Mouse (Mus musculus) neural tube, embryonic 11.5 days (tissue): ENCODE results near the gene Scamp4. TPM values are rescaled to one million over a fixed set of nuclear protein-coding genes. Genes with fewer than 3 reads are reported as not detected.
A peak's percentile ranks its signal among the peaks of the same experiment; 100 is the strongest.

Source experiments
- ATAC-seq: fragments of 200-750 bp; cut with Nextera tagmentation; 2 replicates; pipeline ENCODE4 v1.8.0; 2017; ENCODE audit warnings: moderate number of reproducible peaks, mild to moderate bottlenecking, moderate TSS enrichment, moderate library complexity; ENCODE audit not compliant: insufficient read depth, low FRiP score, low TSS enrichment
- DNase-seq: peaks from one replicate; pipeline ENCODE4 v3.0.0-alpha.2; 2015; ENCODE audit warnings: low spot score
- H3K27ac ChIP-seq: fragments of 300-500 bp; sonication (generic); 2 replicates; pipeline ENCODE4 v1.5.1; 2014; ENCODE audit warnings: low read depth, mild to moderate bottlenecking, low read length
- H3K27me3 ChIP-seq: fragments of 300-500 bp; sonication (generic); 2 replicates; pipeline ENCODE4 v1.6.1; 2014; ENCODE audit warnings: mild to moderate bottlenecking, low read length, mixed read lengths; ENCODE audit not compliant: control insufficient read depth, insufficient read depth
- H3K36me3 ChIP-seq: fragments of 300-500 bp; sonication (generic); 2 replicates; pipeline ENCODE4 v1.6.1; 2014; ENCODE audit warnings: mild to moderate bottlenecking, low read length, moderate library complexity, mixed read lengths; ENCODE audit not compliant: control insufficient read depth, insufficient read depth
- H3K4me1 ChIP-seq: fragments of 300-500 bp; sonication (generic); 2 replicates; pipeline ENCODE4 v1.6.1; 2014; ENCODE audit warnings: low read length, mixed read lengths; ENCODE audit not compliant: control insufficient read depth, insufficient read depth
- H3K4me2 ChIP-seq: fragments of 300-500 bp; sonication (generic); 2 replicates; pipeline ENCODE4 v1.6.1; 2014; ENCODE audit warnings: low read depth, mild to moderate bottlenecking, moderate library complexity
- H3K4me3 ChIP-seq: fragments of 300-500 bp; sonication (generic); 2 replicates; pipeline ENCODE4 v1.5.1; 2014; ENCODE audit warnings: low read depth, low read length
- H3K9ac ChIP-seq: fragments of 300-500 bp; sonication (generic); 2 replicates; pipeline ENCODE4 v1.6.1; 2014; ENCODE audit warnings: mild to moderate bottlenecking, low read length
- H3K9me3 ChIP-seq: fragments of 300-500 bp; sonication (generic); 2 replicates; pipeline ENCODE4 v1.6.1; 2016; ENCODE audit warnings: low read length; ENCODE audit not compliant: control insufficient read depth
- WGBS: fragments of 180-500 bp; shearing (Covaris S2); extraction: QIAGEN DNeasy Blood & Tissue Kit; methylation state at CpG from one replicate; pipeline ENCODE4 v1.1.7; 2014; 5-methylcytosine and 5-hydroxymethylcytosine counted together
- polyA plus RNA-seq: library from polyadenylated mRNA; unstranded; fragments of >200 nt; fragmentation: Nextera tagmentation; extraction: Ambion mirVana; gene quantifications from 2 replicates; pipeline ENCODE4 v1.2.1, GENCODE M21; 2014

The Scamp4 gene
- polyA plus RNA-seq, 1 experiment from 2014 or later: 77.7 TPM

- Histone ChIP-seq H3K27me3 (no peaks in the 10 kb centered on the region), H3K36me3 (no peaks in the 10 kb centered on the region), H3K4me1 (peaks cover 25% of the 10 kb centered on the region), H3K9ac (no peak overlapping the region), H3K4me3 (no peak overlapping the region), H3K9me3 (no peaks in the 10 kb centered on the region), H3K27ac (no peak overlapping the region), H3K4me2 (no peak overlapping the region)
- 87% methylated on average over 29 of the region's 29 CpGs for WGBS
- DNase-seq (no peak), ATAC-seq (no peak)
These were observed 33.8 kb upstream of the Scamp4 start for GRCm38 (mm10) chr10:80568876-80569275.

- ATAC-seq (no peak), DNase-seq (peak; percentile 40)
- H3K36me3 ChIP-seq: no peaks in the 10 kb centered on the region
- no peak overlapping the region for H3K9ac ChIP-seq
- no peak overlapping the region for H3K27ac ChIP-seq
- H3K4me2 ChIP-seq: no peak overlapping the region
- H3K4me1 ChIP-seq: peaks cover 25% of the 10 kb centered on the region
- no peak overlapping the region for H3K4me3 ChIP-seq
- H3K27me3 ChIP-seq: no peaks in the 10 kb centered on the region
- 30% methylated on average over 10 of the region's 10 CpGs for WGBS
- no peaks in the 10 kb centered on the region for H3K9me3 ChIP-seq
These were observed 33.0 kb upstream of the Scamp4 start for GRCm38 (mm10) chr10:80569664-80570066.

GRCm38 (mm10) chr10:80570419-80570818, 32.3 kb upstream of the Scamp4 start:
- peaks cover 25% of the 10 kb centered on the region for H3K4me1 ChIP-seq

GRCm38 (mm10) chr10:80570871-80571836, 31.5 kb upstream of the Scamp4 start:
- H3K4me1 ChIP-seq: peaks cover 32% of the 10 kb centered on the region
- ATAC-seq (no peak), DNase-seq (peak; percentile 48)
- peak overlapping the region; percentile 4; the same call in 1 of the 2 replicates for H3K4me3 ChIP-seq
- peak overlapping the region; percentile 49 for H3K9ac ChIP-seq
- H3K4me2 ChIP-seq: peak overlapping the region; percentile 40
- H3K27me3 ChIP-seq: no peaks in the 10 kb centered on the region
- H3K9me3 ChIP-seq: no peaks in the 10 kb centered on the region
- H3K27ac ChIP-seq: no peak overlapping the region
- 18% methylated on average over 29 of the region's 30 CpGs for WGBS
- no peaks in the 10 kb centered on the region for H3K36me3 ChIP-seq

More at GRCm38 (mm10) chr10:80570419-80570818, 32.3 kb upstream of the Scamp4 start:
- ATAC-seq (no peak), DNase-seq (no peak)
- Histone ChIP-seq H3K27me3 (no peaks in the 10 kb centered on the region), H3K27ac (no peak overlapping the region), H3K9ac (peak overlapping the region; percentile 49; the same call in 1 of the 2 replicates), H3K4me3 (no peak overlapping the region), H3K9me3 (no peaks in the 10 kb centered on the region), H3K36me3 (no peaks in the 10 kb centered on the region), H3K4me2 (no peak overlapping the region)
- WGBS: 90% methylated on average over 10 of the region's 10 CpGs

GRCm38 (mm10) chr10:80572477-80572876, 30.2 kb upstream of the Scamp4 start:
- WGBS: 84% methylated on average over 2 of the region's 2 CpGs
- H3K4me2 ChIP-seq: no peak overlapping the region
- peaks cover 28% of the 10 kb centered on the region for H3K4me1 ChIP-seq
- DNase-seq (no peak), ATAC-seq (no peak)
- H3K27ac ChIP-seq: no peak overlapping the region
- H3K27me3 ChIP-seq: no peaks in the 10 kb centered on the region
- H3K9ac ChIP-seq: no peak overlapping the region
- H3K36me3 ChIP-seq: no peaks in the 10 kb centered on the region
- no peak overlapping the region for H3K4me3 ChIP-seq
- no peaks in the 10 kb centered on the region for H3K9me3 ChIP-seq

- no peak overlapping the region for H3K4me3 ChIP-seq
- no peaks in the 10 kb centered on the region for H3K9me3 ChIP-seq
- DNase-seq (no peak), ATAC-seq (no peak)
- H3K4me2 ChIP-seq: no peak overlapping the region
- no peaks in the 10 kb centered on the region for H3K36me3 ChIP-seq
- no peak overlapping the region; the same call in 1 of the 2 replicates for H3K9ac ChIP-seq
- no peak overlapping the region for H3K27ac ChIP-seq
- WGBS: 68% methylated on average over 9 of the region's 9 CpGs
- H3K4me1 ChIP-seq: peaks cover 28% of the 10 kb centered on the region
- H3K27me3 ChIP-seq: no peaks in the 10 kb centered on the region
These were observed 28.7 kb upstream of the Scamp4 start for GRCm38 (mm10) chr10:80573944-80574343.

- Histone ChIP-seq H3K36me3 (no peaks in the 10 kb centered on the region), H3K4me3 (0 out of 2 replicates have a peak overlapping the region, but pooled peaks have one; percentile 12), H3K27ac (no peak overlapping the region), H3K4me1 (peaks cover 25% of the 10 kb centered on the region), H3K9ac (no peak overlapping the region), H3K9me3 (no peaks in the 10 kb centered on the region), H3K27me3 (no peaks in the 10 kb centered on the region), H3K4me2 (no peak overlapping the region; the same call in 1 of the 2 replicates)
- WGBS: 83% methylated on average over 3 of the region's 3 CpGs
- DNase-seq (no peak), ATAC-seq (no peak)
These were observed 27.8 kb upstream of the Scamp4 start for GRCm38 (mm10) chr10:80574896-80575295.

- peaks cover 19% of the 10 kb centered on the region for H3K4me1 ChIP-seq
- no peaks in the 10 kb centered on the region for H3K9me3 ChIP-seq
- H3K27ac ChIP-seq: no peak overlapping the region
- H3K4me3 ChIP-seq: peak overlapping the region; percentile 78
- no peaks in the 10 kb centered on the region for H3K36me3 ChIP-seq
- WGBS: 15% methylated on average over 17 of the region's 17 CpGs
- DNase-seq: no peak
- H3K4me2 ChIP-seq: peak overlapping the region; percentile 98
- no peak for ATAC-seq
- H3K9ac ChIP-seq: peak overlapping the region; percentile 74
- H3K27me3 ChIP-seq: no peaks in the 10 kb centered on the region
These were observed 26.7 kb upstream of the Scamp4 start for GRCm38 (mm10) chr10:80575925-80576324.
